Mouse (Mus musculus) fat pad, adult 2 months (tissue): ENCODE measurements at regions not wholly inside any gene's neighbourhood (a gene's known extent, or its start where the extent isn't known, plus 50 kb on each side); places are given as distances from the start of the nearest gene placed in this dataset.

ENCODE experiments used
- DNase-seq: peaks from one replicate; pipeline ENCODE4 v3.0.0-alpha.2; 2011; ENCODE audit warnings: low read depth, low spot score; ENCODE audit errors: extremely low read depth

DNA sequence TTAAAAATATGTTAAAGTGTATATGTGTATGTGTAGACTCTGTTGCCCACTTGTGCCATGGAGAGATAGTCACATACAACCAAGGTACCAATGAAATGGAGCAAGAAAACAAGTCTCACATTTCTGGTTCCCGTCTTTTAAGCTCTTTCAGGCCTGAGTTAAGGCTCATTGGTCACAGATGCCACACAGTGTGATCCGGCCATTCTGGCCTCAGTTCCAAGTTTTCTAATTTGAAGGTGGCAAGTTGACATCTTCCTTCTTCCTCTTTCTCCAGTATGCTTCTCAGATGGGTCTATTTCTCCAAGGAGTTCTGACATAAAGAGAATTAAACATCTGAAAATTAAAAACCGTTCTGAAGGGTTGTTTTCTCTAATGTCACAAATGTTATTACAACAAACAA lies 66.9 kb upstream of the Zfp703 start:
- no peak for DNase-seq

DNA sequence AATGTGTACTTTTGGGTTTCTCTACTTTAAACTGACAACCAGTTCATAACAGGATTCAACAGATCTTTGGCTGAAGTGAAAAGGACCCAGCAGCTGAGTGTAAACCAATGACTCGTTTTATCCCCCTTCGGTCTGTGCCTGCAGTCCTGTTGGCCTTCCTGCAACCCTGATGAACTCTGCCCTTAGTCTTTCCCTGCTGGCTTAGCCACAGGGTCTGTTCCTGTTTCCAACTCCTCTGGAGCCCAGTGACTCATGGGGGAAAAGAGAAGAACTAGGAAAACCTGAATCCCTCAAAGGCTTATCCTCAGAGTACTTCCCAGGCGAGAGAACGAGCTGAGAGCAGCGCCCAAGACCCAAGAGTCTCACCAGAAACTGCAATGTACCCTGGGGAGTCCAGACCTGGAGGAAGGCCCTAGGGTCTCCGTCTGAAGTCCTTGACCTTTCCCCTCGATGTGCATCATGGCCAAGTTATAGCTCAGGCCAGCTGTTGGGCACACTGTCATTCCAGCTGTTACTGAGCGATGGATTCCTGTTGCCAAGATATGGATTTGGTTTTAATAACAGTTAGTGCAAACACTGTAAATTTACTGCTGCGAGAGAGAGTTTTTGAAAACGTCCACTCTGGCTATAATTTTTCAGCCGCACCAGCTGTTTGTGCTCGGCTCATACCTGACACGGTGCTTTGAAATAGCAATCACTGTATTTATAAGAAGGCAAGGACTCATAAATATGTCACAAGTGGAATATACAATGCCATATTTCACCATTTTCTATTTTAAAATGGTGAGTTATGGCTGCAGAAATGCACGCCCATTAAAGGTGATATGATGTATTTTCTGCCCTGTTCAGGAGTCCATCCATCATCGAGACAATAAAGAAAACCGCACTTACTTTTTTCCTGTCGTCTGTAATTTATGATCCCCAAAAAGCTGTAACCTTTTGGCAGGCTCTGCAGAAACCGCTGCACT lies 63.3 kb upstream of the Zfp703 start:
- no peak for DNase-seq

DNA sequence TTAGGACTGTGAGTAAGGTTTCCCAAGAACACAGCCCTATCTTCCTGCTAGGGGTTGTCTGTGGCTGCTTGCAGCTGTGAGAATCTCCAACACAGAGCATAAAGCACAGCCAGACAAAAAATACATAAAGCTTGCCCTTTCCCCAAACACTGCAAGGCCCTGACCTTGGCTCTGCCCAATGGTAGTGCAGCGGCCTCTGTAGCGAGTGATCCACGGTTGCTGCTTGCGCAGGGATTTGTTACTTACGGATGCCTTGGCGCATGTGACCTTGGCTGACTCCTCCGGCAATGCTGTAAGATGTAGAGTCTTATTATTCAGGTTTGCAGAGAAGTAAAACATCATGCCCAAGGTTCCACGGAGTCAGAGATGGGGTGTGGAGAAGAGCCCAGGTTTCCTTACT lies 61.4 kb upstream of the Zfp703 start:
- no peak for DNase-seq

DNA sequence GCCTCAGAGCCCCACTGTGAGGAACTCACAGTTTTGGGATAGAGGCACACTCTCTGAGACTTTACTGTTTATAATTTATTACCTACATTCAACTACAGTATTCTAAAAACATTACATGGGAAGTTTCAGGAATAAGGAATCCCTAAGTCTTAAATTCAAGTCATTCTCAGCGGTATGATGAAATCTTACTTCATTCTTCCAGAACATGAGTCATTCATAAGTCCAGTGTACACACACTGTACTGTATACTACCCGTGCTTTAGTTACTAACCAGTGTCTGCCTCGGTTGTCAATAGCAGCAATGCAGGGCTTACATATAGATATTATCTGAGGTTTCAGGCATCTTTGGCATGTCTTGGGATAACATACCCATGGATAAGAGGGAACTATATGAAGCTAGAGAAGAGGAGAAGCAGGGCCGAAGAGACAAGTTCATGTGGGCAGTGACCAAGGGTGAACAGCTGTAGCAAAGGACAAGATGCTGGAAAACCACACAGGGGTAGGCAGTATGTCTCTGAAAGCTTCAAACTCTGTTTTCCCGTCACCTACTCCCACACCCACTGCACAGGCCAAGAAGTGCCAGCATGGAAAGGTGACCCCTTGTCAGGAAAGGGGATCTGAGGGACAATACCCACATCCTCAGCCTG lies 55.5 kb upstream of the Zfp703 start:
- DNase-seq = no peak

DNA sequence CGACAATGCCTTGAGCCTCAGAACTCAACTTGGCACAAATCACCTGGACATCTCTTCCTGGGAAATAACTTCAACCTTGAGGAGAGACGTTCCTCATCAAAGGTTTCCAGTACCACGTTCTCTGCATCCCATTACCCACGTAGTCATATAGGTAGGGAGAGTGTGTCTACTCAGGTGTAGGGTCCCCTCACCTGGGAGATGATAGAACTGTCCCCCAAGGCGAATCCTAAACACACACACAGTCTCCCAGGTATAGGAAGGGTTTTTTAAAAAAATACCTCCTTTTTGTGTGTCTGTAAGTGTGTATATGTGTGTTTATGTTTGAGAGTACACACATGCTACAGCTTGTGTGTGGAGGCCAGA lies 55.0 kb upstream of the Zfp703 start:
- DNase-seq = no peak

DNA sequence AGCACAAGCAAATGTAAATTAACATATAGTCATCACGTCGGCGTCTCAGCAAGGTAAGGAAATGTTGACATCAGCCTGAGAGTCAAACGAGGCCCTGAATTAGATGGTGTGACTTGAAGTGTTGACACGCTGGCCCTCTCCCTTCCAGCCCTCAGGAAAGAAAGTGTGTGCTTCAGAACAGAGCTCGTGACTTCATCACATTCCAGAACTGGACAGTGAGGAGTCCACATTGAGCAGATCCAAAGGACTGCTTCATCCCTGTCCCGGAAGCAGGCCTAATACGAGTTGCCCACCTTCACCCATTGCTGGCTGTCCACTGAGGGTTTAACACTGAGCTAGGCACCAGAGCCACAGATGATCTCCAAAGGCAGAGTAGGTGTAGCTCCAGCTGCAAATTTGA lies 54.0 kb upstream of the Zfp703 start:
- no peak for DNase-seq
